Mouse (Mus musculus) E14TG2a.4 (cell line): Measurements from ENCODE around the gene Il25.

Experiments used
- CTCF ChIP-seq: conservative IDR thresholded peaks from 2 replicates; pipeline ENCODE4 v1.5.1; 2014; ENCODE audit warnings: low read length
- NANOG ChIP-seq: IDR thresholded peaks from 2 replicates; pipeline ENCODE4 v1.6.1; 2014; ENCODE audit warnings: borderline replicate concordance, low read length, mixed read lengths
- POU5F1 ChIP-seq: IDR thresholded peaks from 2 replicates; pipeline ENCODE4 v1.6.1; 2014; ENCODE audit warnings: low read length, borderline replicate concordance

- no peak for TF ChIP-seq CTCF
- no peak for TF ChIP-seq NANOG
- no peak for TF ChIP-seq POU5F1
Observed at GRCm38 (mm10) chr14:54965631-54966030, 33.1 kb downstream of the Il25 start.
